Mouse (Mus musculus): Measurements from ENCODE around the gene Trf. TPM values are rescaled to one million over a fixed set of nuclear protein-coding genes. Genes with fewer than 3 reads are reported as not detected.
"Not testable (repeated sequence)": the region's sequence is repeated elsewhere in the genome, so short reads cannot be mapped to it uniquely, and the experiment has no call there.

Trf gene
- polyA plus RNA-seq, 1 experiment from 2014 or later, result 30.0 TPM

- peaks cover 11% of the 10 kb centered on the region for H3K4me1 ChIP-seq (ENCODE audit: control insufficient read depth, insufficient read depth, low read length)
- H3K9me3 ChIP-seq (replicated peaks; ENCODE audit: control insufficient read depth, low read length), result no peaks in the 10 kb centered on the region
- WGBS, result 60% methylated on average over 3 of the region's 3 CpGs
- ATAC-seq (peak; percentile 45), DNase-seq (ENCODE audit: low spot score) (peak; percentile 51)
- peak overlapping the region; percentile 55; the same call in 1 of the 2 replicates for H3K27ac ChIP-seq (ENCODE audit: low read depth, low read length)
- peak overlapping the region; percentile 56 for H3K4me2 ChIP-seq (ENCODE audit: low read length)
- no peak overlapping the region for H3K4me3 ChIP-seq (ENCODE audit: low read depth, low read length)
- H3K27me3 ChIP-seq (replicated peaks; ENCODE audit: control insufficient read depth, insufficient read depth, low read length), result no peaks in the 10 kb centered on the region
- H3K9ac ChIP-seq (ENCODE audit: low read length), result peak overlapping the region; percentile 64; the same call in 1 of the 2 replicates
- peaks cover 24% of the 10 kb centered on the region for H3K36me3 ChIP-seq (ENCODE audit: control insufficient read depth, insufficient read depth, low read length)
These were observed 49.9 kb downstream of the Trf start for GRCm38 (mm10) chr9:103180303-103180702.

- no peak overlapping the region for H3K9ac ChIP-seq (ENCODE audit: low read length)
- 96% methylated on average over 7 of the region's 7 CpGs for WGBS
- H3K27me3 ChIP-seq (replicated peaks; ENCODE audit: control insufficient read depth, insufficient read depth, low read length), result no peaks in the 10 kb centered on the region
- no peak overlapping the region for H3K4me2 ChIP-seq (ENCODE audit: low read length)
- DNase-seq (ENCODE audit: low spot score), result no peak
- no peaks in the 10 kb centered on the region for H3K9me3 ChIP-seq (replicated peaks; ENCODE audit: control insufficient read depth, low read length)
- H3K27ac ChIP-seq (ENCODE audit: low read depth, low read length), result no peak overlapping the region
- peaks cover 17% of the 10 kb centered on the region for H3K36me3 ChIP-seq (ENCODE audit: control insufficient read depth, insufficient read depth, low read length)
- peaks cover 8% of the 10 kb centered on the region for H3K4me1 ChIP-seq (ENCODE audit: control insufficient read depth, insufficient read depth, low read length)
- no peak overlapping the region for H3K4me3 ChIP-seq (ENCODE audit: low read depth, low read length)
- no peak for ATAC-seq
These were observed 54.6 kb downstream of the Trf start for GRCm38 (mm10) chr9:103175692-103176091.

- ATAC-seq, result no peak
- 61% methylated on average over 6 of the region's 6 CpGs for WGBS
- no peak for DNase-seq (ENCODE audit: low spot score)
- Histone ChIP-seq H3K4me3 (ENCODE audit: low read depth, low read length) (no peak overlapping the region), H3K4me2 (ENCODE audit: low read length) (no peak overlapping the region), H3K36me3 (ENCODE audit: control insufficient read depth, insufficient read depth, low read length) (peaks cover 21% of the 10 kb centered on the region), H3K4me1 (ENCODE audit: control insufficient read depth, insufficient read depth, low read length) (peaks cover under 1% of the 10 kb centered on the region; the same call in 1 of the 2 replicates), H3K27ac (ENCODE audit: low read depth, low read length) (no peak overlapping the region), H3K27me3 (replicated peaks; ENCODE audit: control insufficient read depth, insufficient read depth, low read length) (no peaks in the 10 kb centered on the region), H3K9me3 (replicated peaks; ENCODE audit: control insufficient read depth, low read length) (no peaks in the 10 kb centered on the region), H3K9ac (ENCODE audit: low read length) (no peak overlapping the region)
These were observed 55.3 kb downstream of the Trf start for GRCm38 (mm10) chr9:103174771-103175519.

GRCm38 (mm10) chr9:103168771-103169170 lies 61.5 kb downstream of the Trf start:
- Histone ChIP-seq H3K4me1 (ENCODE audit: control insufficient read depth, insufficient read depth, low read length) (no peaks in the 10 kb centered on the region), H3K4me2 (ENCODE audit: low read length) (no peak overlapping the region), H3K9me3 (replicated peaks; ENCODE audit: control insufficient read depth, low read length) (no peaks in the 10 kb centered on the region), H3K4me3 (ENCODE audit: low read depth, low read length) (no peak overlapping the region), H3K36me3 (ENCODE audit: control insufficient read depth, insufficient read depth, low read length) (peaks cover 55% of the 10 kb centered on the region), H3K9ac (ENCODE audit: low read length) (no peak overlapping the region), H3K27ac (ENCODE audit: low read depth, low read length) (no peak overlapping the region), H3K27me3 (replicated peaks; ENCODE audit: control insufficient read depth, insufficient read depth, low read length) (no peaks in the 10 kb centered on the region)
- 71% methylated on average over 7 of the region's 7 CpGs for WGBS
- DNase-seq (ENCODE audit: low spot score) (no peak), ATAC-seq (no peak)

GRCm38 (mm10) chr9:103168046-103168445 lies 62.2 kb downstream of the Trf start:
- H3K27ac ChIP-seq (ENCODE audit: low read depth, low read length), result no peak overlapping the region
- no peak for DNase-seq (ENCODE audit: low spot score)
- no peak overlapping the region for H3K9ac ChIP-seq (ENCODE audit: low read length)
- H3K9me3 ChIP-seq (replicated peaks; ENCODE audit: control insufficient read depth, low read length), result no peaks in the 10 kb centered on the region
- WGBS, result 81% methylated on average over 6 of the region's 6 CpGs
- ATAC-seq, result 0 out of 2 replicates have a peak, but pooled peaks have one; percentile 40
- no peak overlapping the region for H3K4me2 ChIP-seq (ENCODE audit: low read length)
- H3K27me3 ChIP-seq (replicated peaks; ENCODE audit: control insufficient read depth, insufficient read depth, low read length), result no peaks in the 10 kb centered on the region
- H3K36me3 ChIP-seq (ENCODE audit: control insufficient read depth, insufficient read depth, low read length), result peaks cover 62% of the 10 kb centered on the region
- no peak overlapping the region for H3K4me3 ChIP-seq (ENCODE audit: low read depth, low read length)
- no peaks in the 10 kb centered on the region for H3K4me1 ChIP-seq (ENCODE audit: control insufficient read depth, insufficient read depth, low read length)

GRCm38 (mm10) chr9:103163806-103164205 lies 66.4 kb downstream of the Trf start:
- Histone ChIP-seq H3K4me1 (ENCODE audit: control insufficient read depth, insufficient read depth, low read length) (no peaks in the 10 kb centered on the region), H3K36me3 (ENCODE audit: control insufficient read depth, insufficient read depth, low read length) (peaks cover 74% of the 10 kb centered on the region), H3K4me2 (ENCODE audit: low read length) (no peak overlapping the region), H3K9ac (ENCODE audit: low read length) (no peak overlapping the region), H3K27me3 (replicated peaks; ENCODE audit: control insufficient read depth, insufficient read depth, low read length) (no peaks in the 10 kb centered on the region), H3K4me3 (ENCODE audit: low read depth, low read length) (no peak overlapping the region), H3K9me3 (replicated peaks; ENCODE audit: control insufficient read depth, low read length) (no peaks in the 10 kb centered on the region), H3K27ac (ENCODE audit: low read depth, low read length) (no peak overlapping the region)
- ATAC-seq (no peak), DNase-seq (ENCODE audit: low spot score) (no peak)
- 82% methylated on average over 15 of the region's 15 CpGs for WGBS

GRCm38 (mm10) chr9:103155158-103155557 lies 75.1 kb downstream of the Trf start:
- H3K9me3 ChIP-seq (replicated peaks; ENCODE audit: control insufficient read depth, low read length); H3K4me2 ChIP-seq (ENCODE audit: low read length); H3K4me1 ChIP-seq (ENCODE audit: control insufficient read depth, insufficient read depth, low read length); H3K4me3 ChIP-seq (ENCODE audit: low read depth, low read length); DNase-seq (ENCODE audit: low spot score); H3K9ac ChIP-seq (ENCODE audit: low read length); H3K27ac ChIP-seq (ENCODE audit: low read depth, low read length); ATAC-seq; H3K27me3 ChIP-seq (replicated peaks; ENCODE audit: control insufficient read depth, insufficient read depth, low read length): not testable (repeated sequence)
- peaks cover 20% of the 10 kb centered on the region for H3K36me3 ChIP-seq (ENCODE audit: control insufficient read depth, insufficient read depth, low read length)
- whole genome bisulfite sequencing, result 83% methylated on average over 7 of the region's 7 CpGs

GRCm38 (mm10) chr9:103154568-103154967 lies 75.7 kb downstream of the Trf start:
- no peak overlapping the region for H3K4me2 ChIP-seq (ENCODE audit: low read length)
- 86% methylated on average over 2 of the region's 2 CpGs for WGBS
- peaks cover 4% of the 10 kb centered on the region; the same call in 1 of the 2 replicates for H3K4me1 ChIP-seq (ENCODE audit: control insufficient read depth, insufficient read depth, low read length)
- no peak overlapping the region for H3K27ac ChIP-seq (ENCODE audit: low read depth, low read length)
- ATAC-seq (no peak), DNase-seq (ENCODE audit: low spot score) (no peak)
- no peak overlapping the region for H3K4me3 ChIP-seq (ENCODE audit: low read depth, low read length)
- no peaks in the 10 kb centered on the region for H3K9me3 ChIP-seq (replicated peaks; ENCODE audit: control insufficient read depth, low read length)
- no peaks in the 10 kb centered on the region for H3K27me3 ChIP-seq (replicated peaks; ENCODE audit: control insufficient read depth, insufficient read depth, low read length)
- no peak overlapping the region for H3K9ac ChIP-seq (ENCODE audit: low read length)
- peaks cover 18% of the 10 kb centered on the region for H3K36me3 ChIP-seq (ENCODE audit: control insufficient read depth, insufficient read depth, low read length)

Measured in forebrain, embryonic 14.5 days (tissue).